Mouse (Mus musculus): ENCODE data around the gene Nr2f1.

- TF ChIP-seq CTCF (IDR thresholded peaks at IDR 0.05; ENCODE audit: extremely low read depth, insufficient read length, insufficient replicate concordance, low read depth, low read length) (no peak), POLR2A (IDR thresholded peaks at IDR 0.05; ENCODE audit: low read depth, low read length) (no peak)
These were observed 20.8 kb downstream of the Nr2f1 start for GRCm38 (mm10) chr13:78178771-78179170.
